Mouse (Mus musculus): ENCODE results near the gene Slpi.

Slpi gene

DNA sequence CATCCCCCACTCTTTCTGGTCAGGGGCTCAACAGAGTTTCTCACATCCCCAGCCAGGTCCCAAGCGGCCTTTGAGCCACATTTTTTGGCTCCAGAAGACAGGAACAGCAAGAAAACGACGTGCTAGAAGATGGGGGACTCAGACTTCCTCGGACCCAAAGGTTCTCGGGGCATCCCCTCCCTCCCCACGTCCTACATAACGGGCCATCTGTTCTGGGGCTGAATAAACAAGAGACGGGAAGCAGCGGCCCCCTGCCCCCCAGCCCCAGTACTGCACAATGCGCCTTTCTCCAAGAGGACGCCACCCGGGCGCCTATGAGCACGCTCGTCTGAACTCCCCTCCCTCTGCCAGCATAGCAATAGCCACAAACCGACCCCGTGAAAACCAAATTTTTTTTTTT is at the start of gene Slpi:
Slpi (minus strand) TSS at position 76 of the 400 bp plus-strand sequence.
- peak; percentile 68 for DNase-seq (ENCODE audit: low read depth, low spot score)

DNA sequence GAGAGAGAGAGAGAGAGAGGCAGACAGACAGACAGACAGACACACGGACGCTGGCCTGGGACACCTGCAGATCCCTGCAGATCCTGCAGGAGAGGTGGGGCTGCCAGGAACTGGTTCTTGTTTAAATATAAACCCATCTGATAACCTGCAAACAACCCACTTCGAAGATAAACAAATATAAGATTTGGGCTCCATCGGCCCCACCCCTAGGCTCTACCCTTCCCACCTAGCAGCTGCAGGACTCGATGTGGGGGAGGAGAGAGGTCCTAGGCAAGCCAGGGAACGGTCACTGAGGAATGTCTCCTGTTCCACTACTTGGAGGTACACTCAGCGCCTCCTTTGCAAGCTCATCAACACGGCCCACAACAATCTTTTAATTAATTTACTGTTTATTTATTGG is 49.4 kb upstream of the Slpi start:
- no peak for DNase-seq (ENCODE audit: low read depth, low spot score)

DNA sequence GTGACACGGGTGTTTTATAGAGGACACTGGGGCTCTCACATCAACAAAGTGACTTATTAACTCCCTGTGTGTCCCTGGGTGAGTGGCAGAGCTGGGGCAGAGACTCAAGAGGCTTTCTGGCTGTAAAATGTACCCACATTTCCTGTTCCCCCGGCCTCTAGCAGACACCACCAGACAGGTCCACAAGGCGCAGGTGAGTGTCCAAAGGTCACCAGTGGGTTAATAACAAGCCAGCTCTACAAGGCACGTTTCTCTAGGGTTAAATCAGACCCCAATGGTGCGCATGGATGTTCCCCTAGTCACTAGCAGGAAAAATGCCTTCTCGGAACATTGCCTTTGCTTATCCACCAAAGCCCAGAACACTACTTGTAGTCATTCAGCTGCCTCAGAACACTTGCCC is 48.8 kb upstream of the Slpi start:
- DNase-seq (ENCODE audit: low read depth, low spot score), result no peak

DNA sequence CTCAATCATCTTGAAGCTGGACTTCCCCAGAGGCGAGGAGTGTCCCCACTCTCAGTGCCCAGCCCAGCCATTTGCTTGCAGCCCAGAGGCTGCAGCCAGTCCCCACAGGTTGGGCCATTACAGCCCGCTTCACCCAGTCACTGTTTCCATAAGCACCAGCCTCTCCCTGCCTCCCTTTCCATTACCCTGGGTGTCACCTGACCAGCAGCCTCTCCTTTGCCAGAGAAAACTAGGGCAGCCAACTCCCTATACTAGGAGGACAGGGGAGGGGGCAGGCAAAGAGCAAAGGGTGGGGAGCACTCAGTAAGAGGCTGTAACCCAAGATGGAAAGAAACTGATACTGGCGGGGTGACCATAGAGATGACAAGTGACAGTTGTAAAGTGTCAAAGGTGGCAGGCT is 48.1 kb upstream of the Slpi start:
- DNase-seq (ENCODE audit: low read depth, low spot score), result no peak

DNA sequence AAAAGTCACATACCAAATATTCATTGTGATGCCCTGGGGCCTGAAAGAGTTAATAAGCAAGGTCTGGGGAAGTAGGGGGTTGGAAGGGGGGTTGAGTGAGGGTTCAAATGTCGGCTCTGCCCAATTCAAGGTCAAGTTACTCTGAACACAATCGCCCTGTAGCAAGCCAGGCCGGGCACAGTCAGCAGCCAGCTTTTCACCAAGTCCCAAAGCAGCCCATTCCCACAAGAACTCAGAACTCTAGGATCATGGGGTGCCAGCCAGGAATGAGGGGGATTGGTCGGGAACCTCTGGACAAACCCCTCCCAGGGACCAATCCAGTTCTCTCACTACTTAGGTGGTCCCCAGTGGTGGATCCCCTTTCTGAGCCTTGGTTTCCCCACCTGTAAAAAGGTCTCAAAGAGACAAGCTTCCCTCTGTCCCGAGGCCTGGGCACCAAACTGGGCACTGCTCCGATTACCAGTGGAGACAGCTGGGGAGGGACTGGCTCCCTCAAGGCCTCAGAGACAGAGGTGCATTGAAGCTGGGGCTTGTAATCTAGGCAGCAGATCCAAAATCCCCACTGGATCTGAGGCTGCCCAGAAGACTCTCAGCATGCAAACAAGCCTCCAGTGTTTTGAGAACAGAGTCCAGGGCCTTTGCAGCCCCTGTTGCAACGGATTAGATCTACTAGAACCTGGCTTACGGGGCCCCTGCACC is 47.5 kb upstream of the Slpi start:
- no peak for DNase-seq (ENCODE audit: low read depth, low spot score)

DNA sequence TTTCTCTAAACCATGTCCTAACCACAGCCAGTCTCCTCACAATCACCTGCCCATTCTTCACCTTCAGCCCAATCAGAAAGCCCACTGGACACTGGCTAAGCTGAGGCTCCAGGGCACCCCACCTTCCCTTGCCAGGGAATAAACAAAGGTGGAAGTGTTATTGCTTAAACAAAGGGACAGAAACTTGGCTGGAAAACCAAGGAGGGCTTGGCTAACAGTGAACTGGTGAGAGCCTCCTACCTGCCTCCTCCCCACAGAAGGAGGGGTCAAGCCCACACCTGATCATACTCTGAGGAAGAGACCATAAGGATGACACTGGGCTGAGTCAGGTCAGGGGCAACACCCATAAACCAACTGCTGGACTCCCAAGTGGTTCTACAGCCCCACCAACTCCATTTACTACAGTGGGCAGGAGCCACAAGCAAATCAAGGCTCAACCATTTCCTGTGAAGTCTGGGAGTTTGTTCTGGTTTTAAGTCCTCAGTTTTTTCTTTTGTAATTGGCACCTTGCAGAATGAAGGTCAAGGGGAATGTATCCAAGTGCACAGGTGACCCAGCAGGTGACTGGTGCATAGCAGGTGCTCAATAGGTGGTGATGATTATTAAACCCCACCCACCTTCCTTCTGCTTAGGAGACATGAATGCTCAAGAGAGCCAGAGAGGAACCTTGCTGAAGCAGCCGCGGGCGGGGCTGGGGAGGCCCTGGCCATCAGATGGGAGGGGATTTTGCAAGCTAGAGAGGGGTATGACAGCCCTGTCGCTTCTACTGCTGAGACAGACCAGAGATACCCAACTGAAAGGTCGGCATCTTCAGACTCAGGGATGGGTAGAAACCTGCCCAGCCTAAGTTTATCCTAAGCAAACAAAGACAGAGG is 46.6 kb upstream of the Slpi start:
- DNase-seq (ENCODE audit: low read depth, low spot score), result no peak

DNA sequence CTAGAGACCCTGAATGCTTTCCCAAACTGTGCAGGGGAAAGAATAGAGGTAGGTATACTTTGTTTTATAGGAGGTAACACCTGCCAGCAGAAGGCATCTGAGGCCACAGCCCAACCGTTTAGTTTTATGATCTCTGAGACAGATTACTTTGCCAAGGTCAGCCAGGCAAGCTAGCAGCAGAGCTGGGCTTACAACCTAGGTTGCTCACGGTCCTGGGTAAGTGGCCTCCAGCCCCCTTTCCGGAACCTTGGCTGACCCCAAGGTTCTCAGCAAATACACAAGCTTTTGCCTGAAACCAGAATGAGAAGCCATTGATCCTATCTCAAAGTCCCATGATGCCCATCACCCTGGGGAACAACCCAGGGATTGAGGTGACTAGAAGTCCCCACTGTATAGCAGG is 45.8 kb upstream of the Slpi start:
- no peak for DNase-seq (ENCODE audit: low read depth, low spot score)

DNA sequence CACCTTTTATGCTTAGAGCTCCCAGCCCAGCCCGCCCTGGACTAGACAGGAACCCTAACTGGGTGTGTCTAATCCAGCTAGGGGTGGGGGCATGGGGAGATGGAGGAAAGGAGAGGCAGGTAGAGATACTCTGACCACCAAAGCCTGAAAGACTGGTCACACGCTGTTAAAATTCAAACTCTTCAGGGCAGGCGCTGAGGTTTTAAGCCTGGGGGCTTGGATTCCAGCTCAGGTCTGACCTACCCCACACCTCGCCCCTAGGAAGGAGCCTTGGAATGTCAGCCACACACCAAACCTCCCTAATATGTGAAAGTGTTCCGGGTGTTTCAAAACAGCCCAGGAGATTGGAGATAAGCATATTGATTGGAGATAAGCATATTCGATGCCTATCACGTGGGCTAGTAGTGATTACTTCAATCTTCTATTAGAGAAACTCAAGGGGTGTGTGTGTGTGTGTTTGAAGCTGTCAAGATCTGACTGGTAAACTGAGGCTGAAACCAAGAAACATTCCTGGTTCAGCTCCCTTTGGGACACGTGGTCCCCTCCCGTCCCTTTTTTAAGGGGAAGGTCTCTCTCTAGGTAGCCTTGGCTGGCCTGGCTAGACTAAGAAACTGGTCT is 44.5 kb upstream of the Slpi start:
- no peak for DNase-seq (ENCODE audit: low read depth, low spot score)

DNA sequence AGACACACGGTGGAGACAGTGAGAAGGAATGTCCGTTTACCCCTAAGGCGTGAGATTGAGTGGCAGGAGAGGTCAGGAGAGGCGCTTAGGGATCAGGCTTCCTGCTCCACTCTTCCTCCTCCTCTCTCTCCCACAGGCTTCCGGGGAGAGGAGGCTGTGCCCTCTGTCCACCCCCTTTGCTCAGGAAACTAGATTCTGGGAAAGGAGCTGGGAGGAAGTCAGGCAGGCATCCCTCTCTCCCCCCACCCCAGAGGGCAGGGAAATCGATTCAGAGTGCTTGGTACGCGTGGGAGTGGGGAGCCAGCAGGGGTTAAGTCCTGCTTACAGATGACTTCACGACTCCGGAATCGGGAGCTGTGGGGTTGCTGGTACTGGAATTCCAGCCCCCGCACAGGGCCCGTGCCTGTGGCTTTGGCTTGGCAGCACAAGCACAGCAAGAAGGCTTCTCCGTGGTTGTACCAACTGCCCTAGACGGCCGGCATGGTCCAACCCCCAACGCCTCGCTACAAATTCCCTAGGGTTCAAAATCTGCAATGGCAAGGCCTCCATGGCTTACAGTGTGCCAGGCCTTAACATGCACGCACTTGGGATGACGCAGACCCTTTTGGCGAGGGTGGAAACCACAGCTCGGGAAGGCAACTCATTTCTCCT is 43.8 kb upstream of the Slpi start:
- DNase-seq (ENCODE audit: low read depth, low spot score), result no peak

DNA sequence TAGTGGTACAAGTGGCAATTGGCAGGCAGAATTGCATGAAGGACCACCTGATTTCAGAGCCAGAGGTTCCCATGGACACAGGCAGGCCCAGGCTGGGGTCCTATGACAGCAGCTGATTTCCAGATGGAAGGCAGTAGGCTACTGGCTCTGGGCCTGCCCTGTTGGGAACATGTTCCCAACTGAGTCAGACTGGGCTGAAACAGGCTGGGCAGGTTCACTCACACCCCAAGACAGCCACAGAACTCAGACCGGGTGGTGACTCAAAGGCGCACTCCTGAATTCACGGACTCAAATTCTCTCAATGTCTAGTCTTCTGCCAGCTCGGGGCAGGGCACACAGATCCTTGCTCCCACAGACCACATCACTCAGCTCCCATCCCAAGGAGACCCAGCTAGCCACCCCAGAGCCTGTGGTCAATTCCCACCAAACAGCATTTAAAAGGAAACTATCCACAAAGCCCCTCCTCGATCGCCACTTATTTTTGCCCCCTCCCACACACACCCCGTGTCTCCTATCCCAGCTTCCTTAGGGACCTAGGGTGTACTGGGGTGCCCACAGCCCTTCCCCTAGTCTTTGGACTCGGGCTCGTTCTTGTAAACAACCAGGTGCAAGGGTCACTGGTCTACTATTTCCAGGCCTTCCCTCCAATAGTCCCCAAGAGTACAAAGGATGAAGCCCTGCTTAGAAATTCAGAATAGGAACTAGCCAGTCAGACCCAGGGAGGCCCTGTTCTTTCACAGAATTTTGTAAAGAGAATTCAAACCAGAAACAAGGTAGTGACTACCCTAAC is 43.0 kb upstream of the Slpi start:
- no peak for DNase-seq (ENCODE audit: low read depth, low spot score)

DNA sequence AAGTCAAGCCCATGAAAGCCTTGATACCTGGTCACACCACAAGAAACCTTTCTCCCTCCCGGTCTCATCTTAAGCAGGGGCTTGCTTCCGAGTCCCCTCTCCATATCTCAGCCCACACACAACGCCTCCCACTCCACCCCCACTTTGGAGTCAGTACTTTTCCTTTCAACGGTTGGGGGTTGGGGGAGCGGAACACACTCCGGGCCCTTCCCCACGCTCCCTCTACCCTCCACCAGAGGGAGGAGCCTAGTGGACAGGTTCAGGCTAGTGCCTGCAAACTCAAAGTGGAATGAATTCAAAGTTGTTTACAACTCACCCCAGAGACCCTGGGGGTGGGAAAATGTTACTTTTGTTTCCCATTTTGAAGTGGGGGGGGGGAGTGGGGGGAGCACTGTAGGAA is 41.8 kb upstream of the Slpi start:
- DNase-seq (ENCODE audit: low read depth, low spot score), result no peak

DNA sequence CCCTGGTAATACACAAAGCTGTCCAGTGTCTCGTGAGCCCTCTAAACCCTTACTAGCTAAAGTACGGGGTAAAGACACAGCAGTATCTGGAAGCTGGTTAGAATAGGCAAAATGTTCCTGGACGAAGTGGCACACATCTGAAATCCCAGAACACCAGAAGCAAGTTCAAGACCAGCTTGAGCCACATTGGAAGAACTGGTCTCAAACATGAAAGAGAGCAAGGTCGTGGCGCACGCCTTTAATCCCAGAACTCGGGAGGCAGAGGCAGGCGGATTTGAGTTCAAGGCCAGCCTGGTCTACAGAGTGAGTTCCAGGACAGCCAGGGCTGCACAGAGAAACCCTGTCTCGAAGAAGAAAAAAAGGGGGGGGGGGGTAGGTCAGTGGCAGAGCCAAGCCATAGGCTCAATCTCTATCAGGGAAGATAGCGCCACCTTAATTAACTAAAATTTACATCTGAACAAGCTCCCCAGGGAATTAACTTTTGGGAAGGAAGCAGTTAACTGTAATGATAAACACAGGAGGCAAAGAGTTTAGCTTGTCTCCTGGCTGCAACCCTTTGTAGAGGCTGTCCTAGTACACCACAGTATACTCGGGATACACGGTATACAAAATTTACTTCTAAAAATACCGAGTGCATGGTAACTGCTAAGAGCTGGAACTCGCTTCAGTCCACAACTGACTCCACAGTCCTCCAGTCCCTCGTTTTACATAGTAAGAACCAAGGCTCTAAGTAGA is 41.2 kb upstream of the Slpi start:
- DNase-seq (ENCODE audit: low read depth, low spot score), result no peak

DNA sequence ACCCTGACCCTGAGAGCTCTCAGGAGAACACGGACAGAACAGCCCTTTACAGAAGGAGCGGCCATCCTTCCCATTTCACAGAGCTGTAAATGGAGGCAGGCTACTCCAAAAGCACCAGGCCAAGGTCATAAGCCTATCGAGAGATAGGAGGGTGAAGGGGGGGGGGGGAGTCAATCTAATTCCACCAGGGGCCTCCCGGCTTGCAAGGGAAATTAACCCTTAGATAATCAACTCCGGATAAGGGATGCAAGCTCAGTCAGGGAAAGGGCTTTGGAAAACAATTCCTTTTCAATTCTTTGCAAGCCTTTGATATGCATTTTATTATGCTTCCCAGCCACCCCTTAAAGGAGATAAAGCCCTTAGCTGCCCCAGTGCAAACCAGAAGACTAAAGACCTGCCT is 39.6 kb upstream of the Slpi start:
- no peak for DNase-seq (ENCODE audit: low read depth, low spot score)

DNA sequence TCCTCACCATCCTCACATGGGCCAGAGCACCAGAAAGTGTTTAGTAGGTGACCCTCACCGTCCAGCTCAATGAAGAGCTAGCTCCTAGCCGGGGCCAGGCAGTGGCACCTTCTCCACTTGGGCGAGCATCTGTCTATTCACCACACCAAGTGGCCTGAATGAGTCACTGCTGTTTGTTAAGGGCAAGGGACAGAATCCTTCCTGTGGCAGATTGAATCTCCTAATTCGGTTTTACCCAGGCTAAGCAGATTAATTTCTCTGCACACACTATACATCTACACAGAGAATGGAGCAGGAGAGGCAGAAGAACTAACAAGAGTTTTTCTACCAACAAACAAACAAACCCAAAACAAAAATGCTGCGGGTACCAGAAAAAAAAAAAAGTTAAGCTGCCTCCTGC is 38.1 kb upstream of the Slpi start:
- DNase-seq (ENCODE audit: low read depth, low spot score), result no peak

DNA sequence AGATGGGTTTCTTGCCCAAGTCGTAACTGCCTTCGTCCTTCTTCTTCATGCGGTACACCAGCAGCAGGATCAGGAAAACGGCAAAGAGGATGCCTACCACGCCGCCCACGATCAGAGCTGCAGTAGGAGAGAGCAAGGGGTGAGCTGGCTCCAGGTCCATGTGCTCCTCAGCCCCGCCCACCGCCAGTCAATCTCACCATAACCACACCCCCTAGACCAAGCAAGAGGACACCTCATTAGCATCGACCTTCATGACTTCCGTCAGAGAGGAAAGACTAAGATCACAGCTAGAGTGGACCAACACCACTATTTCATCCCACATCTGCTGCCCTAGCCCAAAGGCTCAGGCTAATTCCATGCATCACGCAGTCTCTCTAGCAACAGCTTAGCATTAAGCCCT is 37.2 kb upstream of the Slpi start:
- no peak for DNase-seq (ENCODE audit: low read depth, low spot score)

DNA sequence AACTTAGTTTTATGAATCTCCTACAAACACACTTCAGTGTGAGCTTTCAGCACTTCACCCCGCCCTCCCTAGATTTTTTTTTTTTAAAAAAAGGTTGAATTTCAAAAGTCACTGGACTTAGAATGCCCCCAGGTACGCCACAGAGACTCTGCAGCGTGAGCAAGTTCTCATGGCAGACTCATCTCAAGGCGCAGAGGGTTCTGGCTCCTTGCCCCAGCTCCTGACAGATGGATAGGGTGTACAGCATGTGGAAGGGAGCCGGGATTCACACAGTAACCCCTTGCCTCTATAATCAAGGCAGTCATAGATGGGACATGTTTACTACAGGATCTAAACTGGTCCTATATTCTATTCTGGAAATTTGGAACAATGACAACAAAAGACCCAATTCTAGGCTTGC is 36.5 kb upstream of the Slpi start:
- no peak for DNase-seq (ENCODE audit: low read depth, low spot score)

DNA sequence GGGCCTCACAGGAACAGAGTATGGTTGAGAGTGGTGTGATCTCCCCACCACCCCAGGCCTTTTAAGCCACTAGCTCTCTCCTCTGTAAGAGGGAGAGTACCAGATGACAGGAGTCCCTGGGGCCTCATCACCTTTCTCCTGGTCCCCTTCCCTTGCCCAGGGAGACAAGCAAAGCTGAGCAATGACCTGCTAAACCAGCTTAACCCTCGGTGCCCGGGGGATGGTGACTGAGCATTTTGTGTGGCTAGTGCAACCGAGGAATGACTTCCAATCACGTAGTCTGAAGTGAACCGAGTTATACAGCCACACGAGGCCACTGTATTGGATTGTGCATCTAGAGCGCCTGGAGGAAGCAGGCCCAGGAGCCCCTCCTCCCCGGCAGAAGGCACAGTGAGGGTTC is 35.5 kb upstream of the Slpi start:
- DNase-seq (ENCODE audit: low read depth, low spot score), result no peak

DNA sequence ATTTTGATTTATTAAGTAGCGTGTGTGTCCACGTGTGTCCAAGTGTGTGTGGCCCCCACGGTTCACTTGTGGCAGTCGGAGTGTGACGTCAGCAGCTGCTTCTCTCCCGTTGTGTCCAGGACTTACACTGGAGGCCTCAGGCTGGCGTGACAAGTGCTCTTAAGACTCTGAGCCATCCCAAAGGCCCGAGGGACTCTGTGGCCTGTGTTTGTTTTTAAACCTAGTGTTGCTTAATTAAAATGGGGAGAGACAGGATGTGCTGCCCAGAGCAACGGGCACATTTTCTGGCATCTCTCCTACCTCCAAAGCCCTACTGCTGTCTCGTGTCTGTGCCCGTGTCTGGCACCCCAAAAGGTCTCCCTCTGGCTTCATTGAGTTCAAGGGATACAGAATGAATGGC is 34.6 kb upstream of the Slpi start:
- DNase-seq (ENCODE audit: low read depth, low spot score), result no peak

DNA sequence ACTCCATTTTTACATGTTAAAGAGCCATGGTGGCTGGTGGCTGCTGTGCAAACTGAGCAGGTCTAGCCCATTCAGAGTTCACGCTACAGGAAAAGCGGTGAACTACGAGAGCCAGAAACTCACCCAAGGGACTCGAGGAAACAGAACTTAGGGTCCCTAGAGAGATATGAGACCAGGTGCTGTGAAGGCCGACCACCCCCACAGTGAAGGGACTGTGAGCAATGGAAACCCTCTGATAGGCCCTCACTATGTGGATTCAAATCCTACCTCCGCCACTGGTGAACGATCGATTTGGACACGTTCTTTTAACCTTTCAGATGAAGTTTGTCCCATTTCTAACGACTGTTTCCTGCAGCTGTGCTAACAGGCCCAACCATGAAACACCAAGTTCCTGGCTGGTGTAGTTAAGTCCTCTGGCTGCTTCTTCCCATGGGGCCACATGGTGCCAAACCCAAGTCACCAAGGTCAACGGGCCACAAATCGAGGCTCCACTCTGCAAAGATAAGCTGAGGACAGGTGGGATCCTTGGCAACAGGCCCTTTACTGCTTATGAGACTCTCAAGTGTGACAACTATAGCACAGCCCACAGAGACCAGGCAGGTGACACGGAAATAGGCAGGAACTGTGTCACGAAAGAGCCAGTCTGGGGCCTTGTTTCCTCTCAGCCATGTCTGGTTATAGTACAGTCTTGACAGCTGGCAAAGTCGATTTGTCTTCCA is 33.9 kb upstream of the Slpi start:
- no peak for DNase-seq (ENCODE audit: low read depth, low spot score)

DNA sequence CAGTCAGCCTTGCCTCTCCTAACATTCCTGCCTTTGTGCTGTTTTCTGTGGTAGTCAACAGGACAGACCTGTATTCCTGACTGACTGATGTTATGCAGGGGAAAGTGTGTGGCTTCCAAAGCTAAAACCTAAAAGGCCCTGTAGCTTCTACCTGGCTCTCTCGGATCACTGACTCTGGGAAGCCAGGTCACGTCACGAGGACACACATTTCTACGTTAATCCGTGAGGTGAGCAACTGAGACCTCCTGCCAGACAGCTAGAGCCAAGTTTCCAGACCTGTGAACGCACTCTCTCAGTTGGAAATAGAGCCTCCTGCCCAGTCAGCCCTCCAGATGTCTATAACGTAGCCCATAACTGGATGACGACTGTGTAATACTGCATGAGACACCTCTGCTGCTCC is 33.1 kb upstream of the Slpi start:
- DNase-seq (ENCODE audit: low read depth, low spot score), result no peak

Data from mesoderm, embryonic 11.5 days (tissue).